Mouse (Mus musculus) hindbrain, embryonic 16.5 days (tissue): ENCODE measurements around the gene Olfr1371. TPM values are rescaled to one million over a fixed set of nuclear protein-coding genes. Genes with fewer than 3 reads are reported as not detected.
"Not testable (repeated sequence)": the region's sequence is repeated elsewhere in the genome, so short reads cannot be mapped to it uniquely, and the experiment has no call there.

ENCODE experiments used
- ATAC-seq: fragments of 200-750 bp; cut with Nextera tagmentation; 2 replicates; pipeline ENCODE4 v1.8.0; 2017; ENCODE audit warnings: moderate TSS enrichment, moderate library complexity
- H3K27ac ChIP-seq: fragments of 300-500 bp; sonication (generic); 2 replicates; pipeline ENCODE4 v1.5.1; 2014; ENCODE audit warnings: low read depth, mild to moderate bottlenecking, control low read depth, low read length, moderate library complexity
- H3K27me3 ChIP-seq: fragments of 300-500 bp; sonication (generic); replicated peaks from 2 replicates; pipeline ENCODE4 v1.6.1; 2014; ENCODE audit warnings: low read length; ENCODE audit not compliant: control insufficient read depth, insufficient read depth
- H3K36me3 ChIP-seq: fragments of 300-500 bp; sonication (generic); 2 replicates; pipeline ENCODE4 v1.6.1; 2014; ENCODE audit warnings: mild to moderate bottlenecking, low read length, moderate library complexity, mixed read lengths; ENCODE audit not compliant: control insufficient read depth, insufficient read depth
- H3K4me1 ChIP-seq: fragments of 300-500 bp; sonication (generic); 2 replicates; pipeline ENCODE4 v1.6.1; 2014; ENCODE audit warnings: low read depth, low read length; ENCODE audit not compliant: control insufficient read depth, insufficient read depth
- H3K4me2 ChIP-seq: fragments of 300-500 bp; sonication (generic); 2 replicates; pipeline ENCODE4 v1.6.1; 2014; ENCODE audit warnings: mild to moderate bottlenecking, low read length, control low read depth, moderate library complexity
- H3K4me3 ChIP-seq: fragments of 300-500 bp; sonication (generic); 2 replicates; pipeline ENCODE4 v1.5.1; 2014; ENCODE audit warnings: mild to moderate bottlenecking, low read length, control low read depth, moderate library complexity
- H3K9ac ChIP-seq: fragments of 300-500 bp; sonication (generic); 2 replicates; pipeline ENCODE4 v1.6.1; 2014; ENCODE audit warnings: low read depth, mild to moderate bottlenecking, control low read depth, low read length, moderate library complexity
- H3K9me3 ChIP-seq: fragments of 300-500 bp; sonication (generic); 2 replicates; pipeline ENCODE4 v1.6.1; 2014; ENCODE audit warnings: mild to moderate bottlenecking, low read length, moderate library complexity; ENCODE audit not compliant: control insufficient read depth
- WGBS: fragments of 180-500 bp; shearing (Covaris S2); extraction: QIAGEN DNeasy Blood & Tissue Kit; methylation state at CpG from one replicate; pipeline ENCODE4 v1.1.7; 2014; 5-methylcytosine and 5-hydroxymethylcytosine counted together
- polyA plus RNA-seq: library from polyadenylated mRNA; unstranded; fragments of >200 nt; fragmentation: Nextera tagmentation; extraction: Ambion mirVana; gene quantifications from 2 replicates; pipeline ENCODE4 v1.2.1, GENCODE M21; 2015

Olfr1371 gene
- polyA plus RNA-seq, 1 experiment from 2014 or later: not detected

DNA sequence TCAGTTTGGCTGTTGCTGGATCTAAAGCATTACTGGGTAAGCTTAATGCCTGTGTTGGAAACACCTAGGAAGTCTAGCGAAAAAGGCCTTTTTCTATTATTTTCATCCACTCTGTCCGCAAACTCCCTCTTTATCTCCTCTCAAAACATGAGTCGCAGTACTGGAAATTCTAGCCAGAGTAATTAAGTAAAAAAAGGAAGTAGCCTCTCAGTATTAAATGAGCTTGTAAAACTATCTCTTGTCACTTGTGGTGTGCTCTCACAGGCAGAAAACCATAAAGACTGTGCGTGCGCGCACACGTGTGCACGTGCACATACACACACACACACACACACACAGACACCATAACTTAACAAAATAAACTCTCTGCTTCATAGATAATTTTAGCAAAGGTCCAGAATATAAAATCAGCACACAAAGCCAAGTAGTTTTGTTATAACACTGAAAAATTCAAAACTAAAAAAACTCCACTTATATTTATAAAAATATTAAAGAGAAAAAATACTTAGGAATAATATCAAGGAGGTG is 17.2 kb downstream of the Olfr1371 start:
- not testable (repeated sequence) for H3K4me1 ChIP-seq, H3K9ac ChIP-seq, H3K27me3 ChIP-seq, ATAC-seq, H3K27ac ChIP-seq, H3K36me3 ChIP-seq, H3K4me2 ChIP-seq, H3K4me3 ChIP-seq, H3K9me3 ChIP-seq
- 92% methylated on average over 8 of the region's 8 CpGs for WGBS

DNA sequence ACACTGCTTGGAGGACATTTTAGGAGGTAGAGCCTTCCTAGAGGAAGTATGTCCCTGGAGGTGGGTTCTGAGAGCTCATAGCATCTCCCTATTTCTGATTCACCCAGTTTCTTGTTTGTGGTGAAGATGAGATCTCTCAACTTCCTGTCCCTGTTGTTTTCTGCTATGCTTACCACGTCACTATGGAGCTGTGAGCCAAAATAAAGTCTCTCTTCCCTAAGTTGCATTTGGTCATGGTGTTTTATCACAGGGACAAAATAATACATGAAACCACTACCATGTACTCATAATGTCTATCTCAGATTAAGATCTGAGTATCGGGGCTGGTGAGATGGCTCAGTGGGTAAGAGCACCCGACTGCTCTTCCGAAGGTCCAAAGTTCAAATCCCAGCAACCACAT is 33.1 kb downstream of the Olfr1371 start:
- H3K27me3 ChIP-seq, H3K9ac ChIP-seq, H3K4me1 ChIP-seq, H3K9me3 ChIP-seq, ATAC-seq, H3K36me3 ChIP-seq, H3K4me3 ChIP-seq, H3K27ac ChIP-seq, H3K4me2 ChIP-seq: not testable (repeated sequence)
- 94% methylated on average over 4 of the region's 4 CpGs for WGBS

DNA sequence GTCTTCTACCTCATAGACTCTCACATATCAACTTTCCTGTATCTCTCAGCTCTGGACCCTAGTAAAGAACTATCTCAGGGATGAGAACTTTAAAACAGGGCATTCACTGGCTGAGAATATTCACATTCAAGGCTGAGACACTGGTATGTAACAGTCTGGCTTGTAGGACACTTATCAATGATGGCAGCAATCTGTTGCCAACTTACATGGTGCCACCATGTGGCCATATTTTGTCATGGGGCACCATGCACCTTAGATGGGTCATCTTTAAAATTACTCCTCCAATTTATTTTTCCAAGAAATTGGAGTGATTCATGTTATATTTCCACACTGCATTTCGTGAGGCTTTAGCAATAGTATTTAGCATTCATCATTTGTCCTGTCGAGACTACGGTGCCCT is 33.9 kb downstream of the Olfr1371 start:
- H3K9ac ChIP-seq: not testable (repeated sequence)

DNA sequence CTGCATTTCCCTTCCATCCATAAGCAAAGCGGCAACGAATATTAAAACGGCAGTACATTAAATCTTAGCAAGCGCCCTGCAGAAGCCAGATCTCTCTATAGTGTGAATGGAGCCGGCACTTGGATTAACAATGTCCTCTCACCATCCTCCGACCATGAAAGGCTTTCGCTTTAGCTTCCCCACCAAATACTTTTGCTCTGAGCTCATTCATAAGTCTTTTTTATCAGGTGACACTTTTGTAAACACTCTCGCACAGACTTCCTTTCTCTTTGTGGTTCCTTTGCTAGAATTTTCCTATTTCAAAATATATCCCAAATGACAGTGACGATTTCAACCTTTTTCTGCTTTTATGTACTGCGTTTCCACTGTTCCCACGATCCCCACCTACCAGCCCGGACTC is 45.3 kb downstream of the Olfr1371 start:
- Histone ChIP-seq H3K36me3 (no peaks in the 10 kb centered on the region), H3K9me3 (no peaks in the 10 kb centered on the region), H3K9ac (no peak overlapping the region; the same call in 1 of the 2 replicates), H3K27ac (no peak overlapping the region), H3K4me2 (peak overlapping the region; percentile 67), H3K4me3 (peak overlapping the region; percentile 42), H3K27me3 (peaks cover 11% of the 10 kb centered on the region), H3K4me1 (peaks cover 3% of the 10 kb centered on the region; the same call in 1 of the 2 replicates)
- ATAC-seq: no peak
- 20% methylated on average over 12 of the region's 12 CpGs for WGBS

More for the DNA sequence above, 33.9 kb downstream of the Olfr1371 start:
- 80% methylated on average over 1 of the region's 3 CpGs for WGBS
- not testable (repeated sequence) for H3K4me1 ChIP-seq, H3K27ac ChIP-seq, H3K9me3 ChIP-seq, H3K4me2 ChIP-seq, ATAC-seq, H3K27me3 ChIP-seq, H3K36me3 ChIP-seq, H3K4me3 ChIP-seq

DNA sequence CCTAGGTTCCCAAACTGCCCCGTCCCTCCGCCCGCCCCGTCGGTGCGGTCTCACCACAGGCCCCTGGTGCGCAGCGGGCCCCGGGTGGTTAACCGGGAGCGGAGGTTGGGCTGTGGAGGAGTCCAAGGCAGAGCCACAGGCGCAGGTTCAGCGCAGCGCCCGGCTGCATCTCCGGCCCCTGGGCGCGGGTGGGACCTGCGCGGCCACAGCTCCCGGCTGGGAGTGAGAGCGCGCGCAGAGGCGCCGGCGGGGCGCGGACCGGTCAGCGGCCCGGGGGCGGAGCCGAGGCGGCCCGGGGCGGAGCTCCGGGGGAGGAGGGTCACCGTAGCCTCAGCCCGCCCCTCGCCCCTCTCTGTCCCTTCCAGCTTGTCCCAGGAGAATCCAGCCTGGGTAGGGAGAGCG is 45.9 kb downstream of the Olfr1371 start:
- Histone ChIP-seq H3K4me3 (peak overlapping the region; percentile 42), H3K27me3 (peaks cover 11% of the 10 kb centered on the region), H3K4me2 (peak overlapping the region; percentile 67), H3K9ac (peak overlapping the region; percentile 35; the same call in 1 of the 2 replicates)
- not testable (repeated sequence) for H3K36me3 ChIP-seq, H3K4me1 ChIP-seq, H3K9me3 ChIP-seq, H3K27ac ChIP-seq
- ATAC-seq: peak; percentile 50
- WGBS: 4% methylated on average over 21 of the region's 42 CpGs

DNA sequence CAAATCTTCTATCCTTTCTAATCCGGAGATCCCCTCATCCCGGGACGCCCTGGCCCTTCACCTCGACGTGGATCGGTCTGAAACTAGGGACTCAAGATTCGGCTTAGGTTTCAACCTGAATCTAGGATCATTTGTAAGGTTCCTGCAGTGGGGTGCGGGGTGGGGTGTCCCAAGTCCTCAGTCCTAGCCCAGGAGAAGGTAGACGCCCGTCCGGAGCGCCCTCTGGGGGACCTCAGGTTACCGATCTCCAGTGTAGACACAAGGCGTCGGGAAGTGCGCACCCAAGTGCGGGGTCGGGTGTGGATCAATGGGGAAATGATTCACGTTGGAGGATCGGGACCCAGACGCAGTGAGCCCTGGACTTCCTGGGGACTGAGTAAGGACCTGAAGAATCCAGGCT is 46.7 kb downstream of the Olfr1371 start:
- no peak overlapping the region for H3K9ac ChIP-seq
- H3K4me1 ChIP-seq: peaks cover 3% of the 10 kb centered on the region; the same call in 1 of the 2 replicates
- H3K9me3 ChIP-seq: no peaks in the 10 kb centered on the region
- no peak overlapping the region for H3K4me2 ChIP-seq
- WGBS: 2% methylated on average over 21 of the region's 21 CpGs
- ATAC-seq: no peak
- no peak overlapping the region for H3K27ac ChIP-seq
- peaks cover 11% of the 10 kb centered on the region for H3K27me3 ChIP-seq
- H3K4me3 ChIP-seq: no peak overlapping the region
- no peaks in the 10 kb centered on the region for H3K36me3 ChIP-seq

DNA sequence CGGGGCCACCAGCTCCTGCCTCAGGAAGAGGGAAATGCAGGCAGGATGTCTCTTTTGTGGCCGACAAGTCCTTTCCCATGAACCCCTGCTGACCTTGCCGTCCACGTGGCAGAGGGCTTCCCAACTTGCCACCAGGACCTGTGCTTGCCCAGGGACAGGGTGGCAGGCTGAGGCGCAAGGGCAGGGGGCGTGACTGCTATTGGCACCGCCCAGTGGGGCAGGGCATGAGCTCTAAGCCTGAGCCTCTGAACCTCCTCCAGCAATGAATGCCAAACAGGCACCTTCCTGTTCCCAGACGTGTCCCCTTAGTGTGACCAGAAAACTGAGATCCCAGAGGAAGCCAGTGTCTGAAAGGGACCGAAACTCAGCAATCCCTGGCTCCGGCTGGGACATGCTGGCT is 49.9 kb downstream of the Olfr1371 start:
- 37% methylated on average over 10 of the region's 10 CpGs for WGBS
- H3K9ac ChIP-seq: no peak overlapping the region
- peaks cover 6% of the 10 kb centered on the region for H3K27me3 ChIP-seq
- no peak overlapping the region for H3K27ac ChIP-seq
- H3K4me2 ChIP-seq: no peak overlapping the region
- H3K36me3 ChIP-seq: no peaks in the 10 kb centered on the region
- H3K4me1 ChIP-seq: peaks cover 3% of the 10 kb centered on the region; the same call in 1 of the 2 replicates
- no peak for ATAC-seq
- H3K4me3 ChIP-seq: no peak overlapping the region
- H3K9me3 ChIP-seq: no peaks in the 10 kb centered on the region

Other genes starting within 250 kb of the Olfr1371 start
- gene Cdkn2aipnl, start 246.3 kb downstream of the Olfr1371 start, polyA plus RNA-seq: 121 and 122 TPM in 2 replicates
- 219 and 224 TPM in 2 replicates for gene Ube2b, start 213.2 kb downstream of the Olfr1371 start, polyA plus RNA-seq
- 29.4 and 30.3 TPM in 2 replicates for gene Cdkl3, start 209.8 kb downstream of the Olfr1371 start, polyA plus RNA-seq
- gene Ppp2ca, start 115.3 kb downstream of the Olfr1371 start, polyA plus RNA-seq: 124 and 125 TPM in 2 replicates
- gene Olfr1373, start 68.5 kb downstream of the Olfr1371 start, polyA plus RNA-seq: not detected in 2 replicates
- gene Skp1a, start 18.0 kb upstream of the Olfr1371 start, polyA plus RNA-seq: 1,003 and 1,005 TPM in 2 replicates
- 1.2 and 3.1 TPM in 2 replicates for gene Tcf7, start 69.0 kb upstream of the Olfr1371 start, polyA plus RNA-seq
- 411 and 440 TPM in 2 replicates for gene Vdac1, start 146.9 kb upstream of the Olfr1371 start, polyA plus RNA-seq
- gene 9530068E07Rik, start 182.4 kb upstream of the Olfr1371 start, polyA plus RNA-seq: 136 and 145 TPM in 2 replicates